Mouse (Mus musculus) c-Kit-positive CD71-positive TER-119-positive erythroid progenitor cells, embryonic 14.5 days (primary cell): ENCODE data around the gene Nav1.
A peak's percentile ranks its signal among the peaks of the same experiment; 100 is the strongest.

Source experiments
- DNase-seq: peaks from one replicate; pipeline ENCODE4 v3.0.0-alpha.2; 2013; ENCODE audit warnings: low spot score

Nav1 gene

DNA sequence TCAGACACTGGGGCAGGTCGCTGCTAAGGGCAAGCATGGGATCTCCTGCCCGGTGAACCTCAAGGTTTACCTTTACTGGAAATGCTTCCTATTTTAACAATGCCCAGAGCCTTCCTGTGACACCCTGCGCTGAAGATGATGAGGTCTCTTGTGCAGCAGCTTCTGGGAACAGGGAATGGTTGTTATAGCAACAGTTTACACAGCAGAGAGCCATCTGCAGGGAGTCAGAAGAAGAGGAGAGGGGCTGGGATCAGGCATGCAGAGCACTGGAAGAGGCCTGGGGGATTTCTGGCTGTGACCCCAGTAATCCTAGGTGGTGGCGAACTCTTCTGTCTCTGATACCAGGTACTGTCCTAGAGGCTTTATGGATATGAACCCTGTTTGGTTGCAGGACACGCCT, 61.0 kb downstream of the Nav1 start:
- DNase-seq: no peak

DNA sequence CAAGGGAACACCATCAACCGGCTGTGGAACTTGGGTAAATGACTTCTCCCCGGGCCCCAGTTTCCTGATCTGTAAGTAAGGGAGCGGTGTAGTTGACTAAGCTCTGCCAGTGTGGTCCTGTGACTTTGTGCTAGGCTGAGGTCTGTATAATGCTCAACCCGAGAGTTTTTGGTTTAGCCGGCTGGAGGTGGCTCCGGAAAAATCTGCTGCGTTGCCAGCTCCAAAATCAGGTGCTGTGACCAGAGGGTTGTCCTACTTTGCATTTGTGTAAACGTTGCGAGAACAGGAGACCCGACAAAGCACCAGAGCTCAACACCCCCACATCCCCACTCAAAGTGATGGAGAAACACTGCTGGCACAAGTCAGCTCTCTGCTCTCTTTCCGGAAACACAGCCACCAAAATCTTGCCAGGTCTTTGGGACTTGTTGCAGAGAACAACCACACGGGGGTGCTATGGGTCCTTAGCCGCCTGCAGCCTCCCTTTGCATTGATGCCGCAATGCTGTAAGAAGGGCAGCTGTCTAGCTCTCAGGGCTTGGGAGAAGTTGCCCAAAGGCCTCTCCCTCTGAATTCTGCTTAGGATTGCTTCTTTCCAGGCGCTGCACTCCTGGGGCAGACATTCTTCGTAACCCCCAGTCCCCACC, 62.5 kb downstream of the Nav1 start:
- peak; percentile 33 for DNase-seq

DNA sequence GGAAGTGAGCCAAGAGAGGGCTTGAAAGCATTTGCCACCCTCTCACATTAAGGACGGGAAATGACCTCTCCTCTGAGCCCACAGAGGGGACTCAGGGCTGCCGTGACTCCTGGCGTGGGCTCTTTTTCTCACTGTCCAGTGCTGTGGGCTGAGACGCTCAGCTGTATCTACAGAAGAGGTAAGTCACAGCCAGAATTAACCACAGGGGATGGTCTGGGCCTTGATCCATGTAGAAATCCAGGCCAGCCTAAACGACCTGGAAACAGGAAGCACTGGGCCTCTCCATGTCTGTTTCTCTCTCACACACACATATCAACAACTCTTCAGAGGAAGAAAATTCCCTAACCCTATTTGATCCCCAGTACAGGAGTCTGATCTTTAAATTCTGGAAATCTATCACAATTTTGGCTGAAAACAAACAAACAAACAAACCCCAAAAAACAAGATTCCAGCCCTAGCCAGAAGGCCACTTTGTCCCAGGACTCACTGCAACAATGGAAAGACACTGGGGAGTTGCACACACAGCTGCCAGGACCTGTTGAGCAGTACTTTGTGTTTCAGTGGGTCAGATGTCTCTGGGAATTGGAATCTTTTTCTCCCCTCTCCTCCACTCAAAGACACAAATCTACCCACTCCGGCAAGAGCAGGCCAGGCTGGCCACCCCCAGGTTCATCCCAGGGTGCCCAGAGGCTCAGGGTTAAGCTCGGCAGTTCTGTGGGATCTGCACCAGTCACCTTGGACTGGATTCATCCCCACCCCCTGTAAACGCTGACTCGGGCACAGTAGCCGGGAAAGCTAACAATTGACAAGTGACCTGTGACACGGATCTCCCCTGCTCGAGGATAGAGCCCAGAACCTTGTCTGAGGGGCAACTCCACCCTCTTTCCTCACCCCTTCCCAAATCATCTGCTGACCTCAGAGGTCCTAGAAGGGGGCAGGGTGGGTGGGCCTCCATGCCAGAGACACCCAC, 64.0 kb downstream of the Nav1 start:
- no peak for DNase-seq

DNA sequence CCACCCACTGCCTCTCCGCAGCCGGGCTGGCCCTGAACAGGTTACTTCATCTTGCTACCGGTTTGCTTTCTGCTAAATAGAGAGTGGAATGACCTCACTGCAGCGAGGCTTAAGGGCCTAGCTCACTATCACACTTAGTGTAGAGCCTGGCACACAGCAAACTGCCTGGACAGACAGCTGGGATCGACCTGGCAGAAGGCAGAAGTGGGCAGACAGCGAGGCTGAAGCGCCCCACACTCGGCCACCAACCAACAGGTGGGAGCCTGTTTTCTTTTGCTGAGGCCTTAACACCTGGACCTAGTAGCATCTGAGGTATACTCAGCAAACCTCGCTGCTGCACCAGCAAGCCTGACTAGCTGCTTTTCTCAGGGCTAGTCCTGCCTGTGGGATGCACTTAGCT, 65.0 kb downstream of the Nav1 start:
- no peak for DNase-seq

DNA sequence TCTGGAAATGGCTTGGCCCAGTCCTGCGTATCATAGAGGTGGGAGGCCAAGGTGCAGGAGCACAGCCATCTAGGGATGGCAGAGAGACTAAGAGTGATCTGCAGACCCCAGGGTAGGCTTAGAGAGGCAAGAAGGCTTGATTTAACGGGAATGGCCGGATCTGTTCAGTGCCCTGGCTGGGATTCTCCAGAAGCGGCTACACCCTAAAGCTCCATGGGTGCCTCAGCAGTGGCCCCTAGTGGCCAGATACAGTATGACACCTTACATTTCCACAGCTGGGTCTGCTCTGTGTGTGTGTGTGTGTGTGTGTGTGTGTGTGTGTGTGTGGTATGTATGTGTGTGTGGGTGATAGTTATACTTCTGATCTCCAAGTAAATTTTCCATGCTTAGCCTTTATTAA, 66.8 kb downstream of the Nav1 start:
- DNase-seq: peak; percentile 68

DNA sequence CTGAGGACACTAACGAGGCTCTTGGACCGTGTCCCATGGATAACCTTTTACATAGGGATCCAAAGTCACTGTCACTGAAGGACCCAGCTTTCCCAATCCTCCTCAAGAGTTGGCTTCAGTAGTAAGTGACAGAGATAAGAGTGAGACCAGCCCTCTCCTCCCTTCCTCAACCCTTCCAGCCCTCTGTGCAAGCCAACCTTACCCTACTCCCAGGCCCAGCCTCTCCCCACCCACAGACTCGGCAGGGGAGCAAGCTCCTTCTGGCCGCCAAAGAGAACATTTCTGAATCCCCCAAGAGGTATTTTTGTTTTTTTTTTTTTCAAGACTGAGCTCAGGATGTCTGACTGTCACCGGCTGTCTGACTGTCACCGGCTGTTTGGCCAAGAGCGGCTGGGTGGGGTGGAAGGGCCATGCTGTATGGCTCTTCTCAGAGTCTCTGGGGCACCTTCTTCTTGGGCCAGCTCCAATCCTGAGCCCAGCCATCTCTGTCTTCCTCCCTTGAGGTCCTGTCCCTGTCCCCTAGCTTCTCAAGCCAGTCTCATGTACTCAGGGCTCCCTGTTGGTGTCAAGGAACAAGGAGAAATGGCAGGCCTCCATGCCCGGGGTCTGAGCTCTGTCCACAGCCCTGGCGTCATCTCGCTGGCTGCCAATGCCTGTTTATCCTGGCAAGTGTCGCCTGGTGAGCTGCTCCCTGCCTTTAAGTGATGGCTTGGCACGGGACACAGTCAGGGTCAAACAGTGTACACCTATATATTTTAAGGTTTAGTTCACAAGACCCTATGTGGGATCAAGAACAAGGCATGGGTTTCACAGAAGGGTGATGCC, 68.4 kb downstream of the Nav1 start:
- DNase-seq: no peak

DNA sequence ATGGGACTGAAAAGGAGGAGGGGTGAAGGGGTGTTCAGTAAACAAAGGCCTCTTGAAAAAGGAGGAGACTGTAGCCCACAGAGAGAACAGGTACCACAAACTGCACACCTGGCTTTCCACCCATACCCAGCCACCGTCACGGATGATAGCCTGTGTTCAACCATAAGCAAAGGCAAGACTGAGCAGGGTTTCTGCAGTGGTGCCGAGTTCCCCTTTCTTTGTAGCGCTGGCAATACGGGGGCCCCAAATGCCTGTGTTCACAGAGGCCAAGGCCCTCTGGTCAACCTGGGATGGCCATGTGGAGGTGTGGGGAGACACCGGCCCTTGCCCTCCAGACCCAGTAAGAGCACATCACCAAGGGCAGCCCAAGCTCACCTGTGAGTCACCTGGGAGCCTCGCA, 70.3 kb downstream of the Nav1 start:
- DNase-seq: no peak

DNA sequence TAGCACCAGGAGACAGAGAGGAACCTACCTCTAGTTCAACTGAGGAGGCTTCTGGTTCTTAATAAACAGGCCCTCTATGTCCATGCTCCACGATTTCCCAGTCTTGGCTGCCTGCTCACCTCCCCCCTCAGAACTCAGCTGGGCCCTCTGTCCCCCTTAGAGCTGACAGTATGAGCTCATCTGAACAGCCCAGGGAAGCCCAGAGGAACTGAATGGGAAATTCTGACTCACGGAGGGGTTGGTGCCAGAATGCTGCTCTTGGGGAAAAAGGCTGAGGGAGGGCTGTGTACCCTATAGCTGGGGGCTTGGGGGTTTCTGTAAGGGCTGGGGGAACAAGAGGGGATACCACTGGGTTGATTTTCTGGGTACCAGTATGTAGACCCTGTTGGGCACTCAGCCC, 70.8 kb downstream of the Nav1 start:
- DNase-seq: no peak

DNA sequence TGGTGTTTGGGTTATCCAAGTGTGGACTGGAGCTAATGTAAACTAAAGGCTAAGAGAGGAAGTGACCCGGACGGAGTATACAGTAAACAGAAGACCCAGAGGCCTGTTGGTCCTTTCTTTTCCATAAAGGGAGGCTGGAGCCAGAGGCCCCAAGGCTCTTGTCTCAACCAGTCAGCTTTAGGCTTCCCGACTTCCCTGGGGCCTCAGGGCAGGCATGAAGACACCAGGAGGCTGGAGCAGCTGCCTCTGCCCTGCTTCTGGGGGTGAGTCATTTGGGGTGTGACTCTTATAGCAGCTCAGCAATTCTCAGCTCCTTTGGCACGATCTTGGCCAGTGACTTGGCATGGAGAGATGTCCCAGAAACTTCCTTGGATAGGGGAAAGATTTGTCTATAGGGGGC, 71.8 kb downstream of the Nav1 start:
- DNase-seq: no peak

DNA sequence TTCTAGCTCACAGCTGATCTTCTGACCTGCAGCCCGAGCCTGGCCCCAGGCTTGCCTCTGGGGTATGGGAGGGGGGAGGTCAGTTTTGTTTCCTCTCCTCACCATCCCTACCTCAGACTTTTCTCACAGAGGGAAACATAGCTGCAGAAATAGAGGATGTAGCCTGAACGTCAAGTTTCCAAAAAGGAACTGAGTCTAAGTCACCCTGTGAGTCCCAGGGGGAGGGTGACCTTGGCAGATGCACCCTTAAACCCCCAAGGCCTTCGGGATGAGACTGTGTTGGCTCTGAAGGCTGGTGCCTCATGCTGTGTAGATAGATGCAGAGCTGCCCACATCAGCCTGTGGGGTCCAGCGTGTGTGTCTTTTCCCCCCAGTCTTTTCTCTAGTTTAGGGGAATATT, 72.3 kb downstream of the Nav1 start:
- no peak for DNase-seq

DNA sequence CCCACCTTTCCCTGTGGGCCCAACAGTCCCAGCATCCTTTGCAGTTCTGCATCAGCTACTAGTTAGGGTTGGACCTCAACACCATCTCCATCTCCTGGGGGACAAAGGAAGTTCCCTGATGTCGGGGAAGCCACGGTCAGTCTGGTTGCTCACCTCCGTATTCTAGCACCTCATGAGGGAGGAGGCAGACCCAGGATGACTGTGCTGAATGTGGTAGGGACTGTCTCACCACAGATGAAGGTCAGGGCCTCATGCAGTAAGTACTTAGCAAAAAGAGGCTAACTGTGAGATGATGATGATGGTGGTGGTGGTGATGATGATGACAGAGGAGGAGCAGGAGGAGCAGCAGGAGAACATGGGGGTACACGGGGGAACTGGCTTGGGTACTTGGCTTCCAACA, 73.0 kb downstream of the Nav1 start:
- no peak for DNase-seq

DNA sequence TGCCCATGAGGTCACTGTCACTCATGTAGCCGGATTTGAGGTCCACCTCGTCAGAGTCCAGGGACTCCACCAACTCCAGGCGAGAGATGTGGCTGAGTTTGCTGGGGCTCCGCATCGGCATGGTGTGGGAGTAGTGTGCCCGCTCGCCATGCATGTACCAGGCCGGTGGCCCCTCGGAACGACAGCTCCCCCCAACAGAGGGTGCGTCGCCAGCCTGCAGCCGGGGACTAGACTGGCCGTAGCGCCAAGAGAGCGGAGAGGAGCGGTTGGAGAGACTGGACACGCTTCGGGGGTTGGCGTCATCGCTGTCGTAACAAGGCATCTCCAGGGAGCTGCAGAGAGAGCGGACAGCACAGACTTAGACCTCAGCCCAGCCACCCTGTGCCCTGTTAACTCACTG, 74.7 kb downstream of the Nav1 start:
- no peak for DNase-seq

DNA sequence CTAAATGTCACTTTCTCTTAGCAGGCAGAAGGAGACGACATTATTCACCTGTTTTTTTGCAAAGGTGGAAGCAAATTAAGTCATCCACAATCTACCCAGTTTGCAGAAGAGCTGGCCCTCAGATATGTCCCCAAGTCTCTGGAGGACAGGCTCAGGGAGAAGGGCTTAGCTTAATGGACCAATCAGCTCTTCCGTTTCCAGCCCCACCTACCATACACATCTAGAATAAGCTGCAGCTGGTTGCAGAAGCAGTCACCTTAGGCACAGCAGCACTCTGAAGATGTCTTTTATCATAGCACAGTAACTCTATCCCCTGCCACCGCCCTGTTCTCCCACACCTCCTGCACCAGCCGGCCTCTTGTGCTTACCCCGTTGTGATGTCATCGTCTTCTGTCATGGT, 75.1 kb downstream of the Nav1 start:
- DNase-seq: no peak

DNA sequence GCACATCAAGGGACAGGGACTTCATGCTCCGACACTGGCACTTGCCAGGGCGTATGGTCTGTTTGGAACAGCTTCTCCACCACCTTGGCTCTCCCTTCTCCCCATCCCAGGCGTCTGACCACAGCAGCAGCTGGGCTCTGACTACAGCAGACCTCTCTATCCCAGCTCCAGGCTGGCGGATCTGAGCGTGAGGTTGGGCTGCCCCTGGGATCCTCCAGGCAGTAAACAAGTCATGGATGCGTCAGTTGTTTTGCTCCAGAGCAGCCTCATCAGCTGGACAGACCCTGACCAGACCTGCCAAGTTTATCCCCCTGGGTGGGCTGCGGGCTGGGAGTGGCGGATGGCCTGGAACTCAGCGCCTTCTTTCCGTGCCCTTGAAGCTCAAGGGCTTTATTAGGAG, 76.0 kb downstream of the Nav1 start:
- DNase-seq: no peak

DNA sequence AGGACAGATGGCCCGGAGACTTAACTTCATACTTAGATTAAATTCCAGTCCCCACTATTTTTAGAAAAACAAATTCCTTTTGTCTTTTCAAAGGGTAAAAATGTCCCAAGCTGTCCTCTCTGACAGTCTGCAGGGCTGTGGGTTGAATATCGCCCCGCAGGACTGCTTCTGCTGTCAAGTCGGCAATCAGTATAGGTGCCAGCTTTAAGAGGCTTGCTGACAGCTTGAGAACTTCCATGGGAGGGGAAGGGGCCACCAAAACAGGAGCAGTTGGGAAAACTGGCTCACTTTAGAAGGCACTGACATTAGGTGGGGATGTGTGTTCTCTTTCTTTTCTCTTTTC, 82.6 kb downstream of the Nav1 start:
- DNase-seq: no peak

DNA sequence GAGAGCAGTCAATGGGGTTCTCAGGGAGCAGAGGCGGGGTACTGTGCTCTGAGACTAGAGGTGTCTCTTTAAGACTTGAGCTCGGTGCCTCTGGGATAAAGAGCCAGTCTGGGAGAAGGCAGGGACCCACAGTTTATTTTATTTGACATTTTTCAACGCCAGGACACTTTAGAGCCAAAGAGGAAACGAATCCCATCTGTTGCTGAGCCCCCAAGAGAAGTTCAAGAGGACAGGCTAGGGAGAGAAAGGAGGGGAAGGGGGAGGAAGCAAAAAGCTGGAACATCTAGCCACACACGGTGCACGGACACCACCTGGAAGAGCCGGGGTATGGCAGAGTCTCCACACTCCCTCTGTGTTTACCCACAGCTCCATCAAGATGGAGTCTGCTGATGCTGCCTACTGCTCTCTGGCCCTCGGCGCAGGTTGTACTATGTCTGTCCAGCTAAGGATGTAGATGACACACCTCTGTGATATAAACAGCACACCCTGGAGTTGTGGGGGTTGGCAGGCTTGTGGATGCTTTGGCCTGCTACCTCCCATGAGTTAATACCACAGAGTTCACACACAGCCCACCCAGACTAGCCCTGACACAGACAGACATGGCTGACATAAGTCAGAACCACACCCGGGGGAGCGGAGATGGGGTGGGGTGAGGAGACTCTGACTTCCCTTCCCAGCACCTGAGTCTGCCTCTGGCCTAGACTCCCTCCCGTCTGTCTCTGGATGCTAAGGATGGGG, 83.1 kb downstream of the Nav1 start:
- DNase-seq: no peak

DNA sequence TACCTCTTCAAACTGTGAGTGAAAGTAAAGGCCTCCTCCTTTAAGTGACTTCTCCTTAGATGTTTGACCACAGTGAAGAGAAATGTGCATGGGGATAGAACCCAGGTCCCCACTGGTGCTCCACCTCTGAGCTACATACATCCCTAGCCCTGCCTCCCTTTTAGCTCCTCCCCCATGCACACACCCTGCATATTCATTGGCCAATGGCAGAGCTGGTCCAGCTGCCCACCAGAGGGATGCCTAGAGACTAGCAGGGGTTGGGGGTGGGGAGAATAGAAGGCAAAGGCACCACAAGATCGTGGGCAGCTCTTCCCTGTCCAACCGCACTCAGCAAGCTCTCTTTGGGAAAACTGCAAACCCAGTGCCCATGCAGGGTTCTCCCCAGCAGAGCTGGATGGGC, 83.8 kb downstream of the Nav1 start:
- no peak for DNase-seq

DNA sequence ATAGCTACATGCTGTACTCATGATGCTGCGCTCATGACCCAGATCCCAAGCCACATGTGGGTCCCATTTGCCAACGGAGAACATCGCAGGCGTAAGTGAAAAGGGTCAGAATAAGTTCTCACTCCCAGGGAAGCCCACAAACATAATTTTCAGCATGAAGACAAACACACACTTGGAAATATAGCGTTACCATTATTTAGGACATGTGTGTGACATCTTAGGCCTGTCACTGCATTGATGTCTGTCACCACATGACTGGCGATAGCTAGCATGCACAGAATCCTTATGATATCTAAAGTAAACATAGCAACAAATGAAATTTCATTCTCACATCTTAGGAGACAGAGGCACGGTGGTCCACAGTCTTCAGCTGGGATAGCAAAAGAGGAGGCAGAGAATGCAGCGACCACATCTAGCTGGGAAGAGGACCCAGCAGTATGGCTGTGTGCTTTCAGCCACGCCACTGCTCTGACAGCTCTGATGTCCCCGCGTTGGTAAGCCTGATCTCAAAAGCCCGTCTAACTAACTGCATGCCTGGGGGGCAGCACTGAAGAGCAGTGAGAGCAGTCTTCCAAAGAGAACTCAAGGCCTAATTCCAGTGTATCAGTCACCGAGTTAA, 86.4 kb downstream of the Nav1 start:
- DNase-seq: no peak

DNA sequence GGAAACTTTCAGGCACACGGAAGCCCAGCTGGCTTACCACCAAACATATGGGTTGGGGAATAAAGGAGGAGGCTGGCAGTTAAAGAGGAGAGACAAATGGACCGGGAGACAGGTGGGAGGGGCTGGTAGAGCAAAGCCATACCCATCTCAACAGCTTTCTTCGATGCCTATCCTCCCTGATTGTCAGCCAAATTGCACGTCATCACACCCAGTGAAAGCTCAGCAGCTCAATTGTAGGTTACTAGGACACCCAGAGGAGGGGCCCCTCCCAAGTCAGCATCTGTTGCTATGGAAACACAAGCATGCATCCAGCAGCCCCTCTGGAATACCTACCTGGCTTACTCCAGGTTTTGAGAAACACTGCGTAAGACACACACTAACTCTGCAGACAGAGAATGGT, 88.4 kb downstream of the Nav1 start:
- no peak for DNase-seq

DNA sequence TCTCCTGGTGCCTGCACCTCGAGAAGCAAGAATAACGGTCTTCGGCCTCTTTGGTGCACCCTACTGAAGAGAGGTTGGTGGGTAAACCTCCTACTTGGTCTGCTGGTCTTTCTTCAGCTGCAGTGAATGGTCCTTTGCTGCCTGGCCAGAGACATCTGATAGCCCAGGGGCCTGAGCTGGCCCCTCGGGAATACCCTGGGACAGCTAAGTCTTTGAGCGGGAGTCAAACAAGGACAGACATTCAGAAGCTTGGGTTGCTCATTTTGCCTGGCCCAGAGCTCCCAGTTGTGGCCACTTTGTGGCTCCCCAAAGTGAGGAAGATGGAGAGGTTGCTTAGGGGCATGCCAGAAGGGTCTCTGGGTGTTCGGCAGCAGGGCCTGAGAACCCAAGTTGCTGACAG, 89.6 kb downstream of the Nav1 start:
- no peak for DNase-seq

DNA sequence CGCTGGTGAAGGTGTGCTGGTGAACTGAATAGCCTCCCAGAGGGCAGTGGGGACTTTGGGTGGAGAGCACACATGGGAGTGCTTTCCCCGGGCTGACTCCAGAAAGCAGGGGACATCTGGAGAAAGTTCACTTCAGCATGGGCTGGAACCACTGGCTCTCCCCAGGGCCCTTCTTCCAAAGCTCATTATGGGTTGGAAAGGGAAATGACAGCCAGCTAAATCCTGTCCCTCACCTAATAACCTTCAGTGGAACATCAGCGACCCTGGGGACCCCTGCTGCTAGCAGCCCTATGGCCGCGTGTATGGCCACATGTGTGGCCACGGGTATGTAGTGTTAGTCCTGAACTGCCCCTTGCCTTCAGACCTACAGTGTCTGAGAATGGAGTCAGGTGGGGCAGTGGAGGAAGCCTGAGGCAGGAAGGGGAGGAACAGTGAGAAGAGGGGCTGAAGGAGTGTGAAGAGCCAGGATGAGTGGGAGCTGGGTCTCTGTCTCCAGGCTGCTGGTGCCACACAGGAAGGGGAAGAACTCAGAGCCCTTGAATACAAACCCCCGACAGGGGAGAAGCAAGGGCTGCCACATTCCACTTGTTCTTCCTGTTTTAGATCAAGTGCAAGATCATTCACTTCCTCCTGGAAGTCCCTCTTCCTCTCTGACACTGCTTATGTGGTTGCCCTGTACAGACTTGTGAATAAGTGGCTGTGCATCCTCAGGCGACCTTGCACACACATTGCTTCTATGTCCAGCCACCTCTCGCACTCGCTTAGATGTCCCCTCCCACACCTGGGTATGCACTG, 90.4 kb downstream of the Nav1 start:
- DNase-seq: no peak
